Mouse (Mus musculus) erythroblast, embryonic 14.5 days (primary cell): Measurements from ENCODE around the gene Rasa3. TPM values are rescaled to one million over a fixed set of nuclear protein-coding genes. Genes with fewer than 3 reads are reported as not detected.

Experiments used
- H3K27me3 ChIP-seq: 2 replicates; pipeline ENCODE4 v1.6.1; 2012; ENCODE audit warnings: inconsistent platforms; ENCODE audit not compliant: control insufficient read depth
- H3K36me3 ChIP-seq: 2 replicates; pipeline ENCODE4 v1.6.1; 2012; ENCODE audit warnings: mild to moderate bottlenecking, inconsistent platforms; ENCODE audit not compliant: control insufficient read depth
- H3K4me1 ChIP-seq: 2 replicates; pipeline ENCODE4 v1.6.1; 2012; ENCODE audit warnings: inconsistent platforms; ENCODE audit not compliant: control insufficient read depth
- H3K4me3 ChIP-seq: replicated peaks from 2 replicates; pipeline ENCODE3; 2012; ENCODE audit warnings: moderate library complexity, mild to moderate bottlenecking, inconsistent platforms
- H3K9me3 ChIP-seq: 2 replicates; pipeline ENCODE4 v1.6.1; 2012; ENCODE audit warnings: low read length, inconsistent platforms, mixed read lengths; ENCODE audit not compliant: control insufficient read depth
- GATA1 ChIP-seq: IDR thresholded peaks from 2 replicates; pipeline ENCODE4 v1.6.1; 2012; ENCODE audit warnings: low read length, inconsistent platforms, mixed read lengths
- TAL1 ChIP-seq: IDR thresholded peaks from 3 replicates; pipeline ENCODE4 v1.6.1; 2012; ENCODE audit warnings: low read length, inconsistent platforms, mixed read lengths
- polyA plus RNA-seq: library from polyadenylated mRNA; stranded (reverse); fragments of >175 nt; gene quantifications from 2 replicates; pipeline ENCODE4 v1.2.3, GENCODE M21; 2012

The Rasa3 gene
- 0.10 and 0.12 TPM in 2 replicates for polyA plus RNA-seq

DNA sequence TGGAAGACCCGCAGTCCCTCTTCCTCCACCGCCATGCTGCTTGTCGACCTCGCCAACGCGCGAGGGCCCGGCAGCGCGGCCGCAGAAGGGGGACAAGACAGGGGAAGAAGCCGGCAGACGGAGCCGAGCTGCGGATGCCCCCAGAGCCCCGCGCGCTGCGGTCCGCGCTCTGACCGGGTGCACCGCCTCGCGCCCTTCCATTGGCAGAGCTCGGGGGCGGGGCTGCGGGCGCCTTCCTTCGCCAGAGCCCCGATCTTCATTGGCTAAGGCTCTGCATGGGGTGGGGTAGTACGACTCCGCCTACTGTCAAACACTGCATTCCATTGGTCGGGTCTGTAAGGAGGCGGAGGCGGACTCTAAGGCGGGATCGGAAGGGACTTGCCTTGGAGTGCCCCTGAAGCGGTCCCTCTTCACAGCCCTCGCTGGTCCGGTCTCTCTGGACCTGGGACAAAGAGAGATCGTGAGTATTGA is at the start of gene Rasa3:
Gene Rasa3, minus strand, starts transcription at position 191 of the 471 bp plus-strand sequence.
- TF ChIP-seq GATA1 (no peak), TAL1 (no peak)
- Histone ChIP-seq H3K27me3 (peaks cover 18% of the 10 kb centered on the region), H3K4me3 (peak within 1 kb of the TSS; percentile 74)

DNA sequence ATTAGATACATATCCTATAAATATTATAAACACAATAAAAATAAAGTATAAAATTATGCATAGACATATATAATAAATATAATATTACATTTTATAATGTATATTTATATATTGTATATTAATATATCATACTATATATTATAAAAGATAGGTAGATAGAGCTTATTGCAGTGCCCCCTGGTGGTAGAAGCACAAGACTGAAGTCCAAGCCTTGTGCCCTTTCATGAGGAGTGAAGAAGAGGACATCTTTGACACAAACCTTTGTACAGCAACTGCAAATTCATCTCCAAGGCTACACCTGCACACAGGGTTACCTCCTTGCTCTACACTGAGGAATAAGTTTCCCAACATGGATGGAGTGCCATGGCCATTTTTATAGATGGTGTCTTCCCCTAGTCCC is 48.3 kb upstream of the Rasa3 start:
- TF ChIP-seq TAL1 (no peak), GATA1 (no peak)
- H3K36me3 ChIP-seq, result no peaks in the 10 kb centered on the region
- H3K9me3 ChIP-seq, result no peaks in the 10 kb centered on the region
- H3K27me3 ChIP-seq, result no peaks in the 10 kb centered on the region
- H3K4me1 ChIP-seq, result peaks cover 2% of the 10 kb centered on the region; the same call in 1 of the 2 replicates
- H3K4me3 ChIP-seq, result no peak overlapping the region

More for the DNA sequence above, at the start of gene Rasa3:
- H3K36me3 ChIP-seq, result no peaks in the 10 kb centered on the region
- peaks cover 48% of the 10 kb centered on the region for H3K4me1 ChIP-seq
- H3K9me3 ChIP-seq, result no peaks in the 10 kb centered on the region

DNA sequence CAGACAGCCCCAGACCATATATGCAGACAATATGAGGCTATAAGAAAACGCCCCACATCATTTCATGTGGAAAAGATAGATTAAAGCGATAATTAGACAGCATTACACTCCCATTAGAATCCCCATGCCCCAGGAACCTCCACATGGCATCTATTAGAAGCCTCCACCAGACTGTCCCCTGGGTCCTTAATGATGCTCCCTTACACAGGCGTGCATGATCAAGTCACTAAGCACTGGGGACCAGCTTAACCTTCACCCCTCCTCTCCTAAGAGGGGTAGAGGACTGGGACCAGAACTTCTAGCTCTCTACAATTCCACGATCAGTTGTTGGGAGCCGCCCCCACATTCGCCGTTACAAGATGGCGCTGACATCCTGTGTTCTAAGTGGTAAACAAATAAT is 41.6 kb upstream of the Rasa3 start:
- Histone ChIP-seq H3K9me3 (no peaks in the 10 kb centered on the region), H3K4me3 (no peak overlapping the region), H3K27me3 (no peaks in the 10 kb centered on the region), H3K36me3 (no peaks in the 10 kb centered on the region), H3K4me1 (no peaks in the 10 kb centered on the region)
- TF ChIP-seq GATA1 (no peak), TAL1 (no peak)

DNA sequence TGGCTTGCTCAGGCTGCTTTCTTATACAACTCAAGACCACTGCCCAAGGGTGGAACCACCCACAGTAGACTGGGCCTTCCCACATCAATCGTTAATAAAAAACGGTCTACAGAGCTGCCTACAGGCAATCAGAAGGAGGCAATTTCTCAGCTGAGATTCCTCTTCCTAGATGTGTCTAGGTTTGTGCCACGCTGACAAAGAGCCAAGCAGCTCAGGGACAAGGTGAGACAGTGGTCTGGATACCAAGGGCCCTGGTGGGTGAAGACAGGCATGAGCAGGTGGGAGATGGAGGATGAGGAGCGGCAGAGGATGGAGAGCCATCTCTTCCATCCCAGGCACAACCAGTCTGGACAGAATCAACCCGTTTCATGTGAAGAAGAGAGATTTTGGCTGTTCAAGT is 31.1 kb upstream of the Rasa3 start:
- H3K4me1 ChIP-seq, result no peaks in the 10 kb centered on the region
- no peaks in the 10 kb centered on the region for H3K27me3 ChIP-seq
- H3K36me3 ChIP-seq, result no peaks in the 10 kb centered on the region
- no peaks in the 10 kb centered on the region for H3K9me3 ChIP-seq
- TF ChIP-seq TAL1 (no peak), GATA1 (no peak)
- H3K4me3 ChIP-seq, result no peak overlapping the region

DNA sequence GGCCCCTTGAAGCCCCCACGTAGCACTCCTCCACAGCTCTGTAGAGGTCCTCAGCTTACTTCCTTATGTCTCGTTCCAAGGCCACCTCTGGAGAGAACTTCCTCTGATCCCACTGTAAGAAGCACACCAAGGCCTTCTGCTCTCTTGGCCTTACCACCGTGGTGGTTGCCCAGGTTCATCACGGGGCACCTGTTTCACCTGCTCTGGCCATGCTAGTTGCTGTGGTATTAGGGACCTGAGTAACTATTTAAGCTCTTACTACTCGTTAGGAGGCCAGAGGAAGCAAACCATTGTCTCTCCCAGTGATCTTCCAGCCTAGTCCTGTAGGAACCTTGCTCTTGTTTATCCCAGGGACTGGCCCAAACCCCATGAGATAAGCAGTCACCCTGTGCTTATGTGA is 29.5 kb upstream of the Rasa3 start:
- Histone ChIP-seq H3K4me3 (no peak overlapping the region), H3K4me1 (no peaks in the 10 kb centered on the region), H3K36me3 (no peaks in the 10 kb centered on the region), H3K27me3 (no peaks in the 10 kb centered on the region), H3K9me3 (no peaks in the 10 kb centered on the region)
- no peak for TF ChIP-seq TAL1
- no peak for TF ChIP-seq GATA1

DNA sequence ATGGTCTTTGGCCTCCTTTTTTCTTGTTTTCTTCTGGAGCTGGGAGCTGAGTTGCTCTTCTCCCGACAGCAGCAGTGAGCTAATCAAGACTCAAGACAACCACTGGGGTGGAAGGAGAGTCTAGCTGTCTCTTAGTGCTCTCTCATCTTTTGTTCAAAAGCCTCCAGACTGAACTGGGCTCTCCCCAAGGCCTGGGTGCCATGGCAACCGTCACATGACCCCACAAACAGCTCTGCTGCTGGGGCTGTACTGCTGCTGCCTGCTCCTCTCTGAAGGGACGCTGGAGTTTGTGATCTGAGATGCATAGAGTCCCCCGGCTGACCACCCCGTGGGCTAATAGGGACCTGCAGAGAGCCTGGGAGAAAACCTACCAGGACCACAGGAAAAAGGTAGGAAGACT is 28.3 kb upstream of the Rasa3 start, which contains the start of gene Cfap97d2:
Gene Cfap97d2, plus strand, starts transcription at position 222 of the 400 bp plus-strand sequence.
- TF ChIP-seq GATA1, result no peak
- TF ChIP-seq TAL1, result no peak
- Histone ChIP-seq H3K36me3 (no peaks in the 10 kb centered on the region), H3K4me1 (no peaks in the 10 kb centered on the region)

DNA sequence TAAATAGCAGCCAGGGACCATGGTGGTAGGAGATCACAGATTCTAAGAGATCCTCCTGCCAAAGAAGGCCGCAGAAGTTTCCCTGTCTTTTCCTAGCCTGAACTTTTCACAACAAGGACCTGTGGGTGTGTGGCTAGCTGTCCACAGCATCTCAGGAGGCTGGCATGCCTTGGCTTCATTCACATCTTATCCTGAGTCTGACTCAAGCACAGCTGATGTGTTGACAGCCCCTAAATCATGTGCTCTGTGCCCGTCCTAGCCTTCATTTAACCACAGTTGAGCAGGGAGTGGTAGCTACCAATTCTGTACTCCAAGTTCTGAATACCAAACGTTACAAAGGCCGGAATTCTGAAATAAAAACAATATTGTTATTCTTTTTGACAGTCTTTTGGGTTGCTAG is 26.9 kb upstream of the Rasa3 start:
- H3K36me3 ChIP-seq, result no peaks in the 10 kb centered on the region
- H3K4me3 ChIP-seq, result no peak overlapping the region
- TF ChIP-seq GATA1 (no peak), TAL1 (no peak)
- H3K4me1 ChIP-seq, result no peaks in the 10 kb centered on the region; the same call in 1 of the 2 replicates
- no peaks in the 10 kb centered on the region for H3K27me3 ChIP-seq
- H3K9me3 ChIP-seq, result no peaks in the 10 kb centered on the region

More for the DNA sequence above, 28.3 kb upstream of the Rasa3 start, which contains the start of gene Cfap97d2:
- no peaks in the 10 kb centered on the region for H3K27me3 ChIP-seq
- H3K4me3 ChIP-seq, result no peak within 1 kb of the TSS
- no peaks in the 10 kb centered on the region for H3K9me3 ChIP-seq

DNA sequence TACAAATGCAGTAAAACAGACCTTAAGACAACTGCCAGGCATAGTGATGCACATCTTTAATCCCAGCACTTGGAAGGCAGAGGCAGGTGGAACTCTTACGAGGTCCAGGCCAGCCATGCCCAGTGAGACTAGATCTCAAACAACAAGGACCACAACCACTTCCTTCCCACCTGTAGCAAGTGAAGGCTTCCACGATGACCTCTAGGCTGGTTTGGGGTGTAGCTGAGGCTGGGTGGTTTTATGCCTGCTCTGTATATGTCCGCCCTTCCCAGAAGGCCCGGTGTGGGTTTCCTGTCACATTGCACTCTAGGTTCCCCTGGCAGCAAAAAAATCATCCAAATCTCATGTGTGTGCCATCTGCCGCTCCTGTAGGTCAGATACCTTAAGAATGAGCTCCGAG is 26.4 kb upstream of the Rasa3 start:
- Histone ChIP-seq H3K9me3 (no peaks in the 10 kb centered on the region), H3K36me3 (no peaks in the 10 kb centered on the region), H3K4me1 (no peaks in the 10 kb centered on the region; the same call in 1 of the 2 replicates), H3K27me3 (no peaks in the 10 kb centered on the region), H3K4me3 (no peak overlapping the region)
- no peak for TF ChIP-seq TAL1
- no peak for TF ChIP-seq GATA1

DNA sequence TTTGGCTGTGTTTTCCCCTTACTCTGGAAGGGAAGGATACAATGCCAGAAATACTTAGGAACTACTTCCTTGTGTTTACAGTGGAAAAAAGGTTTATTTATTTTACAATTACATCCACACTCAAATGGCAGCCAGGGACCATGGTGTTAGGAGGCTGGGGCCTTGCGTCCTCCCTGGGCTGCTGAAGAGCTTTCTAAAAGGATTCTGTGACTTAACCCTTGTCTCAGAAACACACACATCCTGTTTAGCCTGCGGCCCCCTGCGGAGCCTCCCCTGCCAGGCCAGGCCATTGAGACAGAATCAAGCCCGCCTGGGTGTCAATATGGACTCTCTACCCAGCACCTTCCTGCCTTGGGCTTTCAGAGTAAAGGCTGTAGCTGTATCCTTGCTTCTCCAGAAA is 25.4 kb upstream of the Rasa3 start:
- TF ChIP-seq TAL1 (no peak), GATA1 (no peak)
- Histone ChIP-seq H3K9me3 (no peaks in the 10 kb centered on the region), H3K4me3 (no peak overlapping the region), H3K27me3 (no peaks in the 10 kb centered on the region), H3K4me1 (no peaks in the 10 kb centered on the region; the same call in 1 of the 2 replicates), H3K36me3 (no peaks in the 10 kb centered on the region)
